Mouse (Mus musculus) sigmoid colon, adult 10 weeks (tissue): ENCODE results near the gene Gm49333. TPM values are rescaled to one million over a fixed set of nuclear protein-coding genes. Genes with fewer than 3 reads are reported as not detected.

Experiments used
- polyA plus RNA-seq: library from polyadenylated mRNA; stranded (reverse); fragments of 350-450 nt; fragmentation: Illumina TruSeq; extraction: RNeasy Lipid Tissue Mini Kit (QIAGEN cat#74804); gene quantifications from one replicate; pipeline ENCODE4 v1.2.3, GENCODE M21; 2014; ENCODE audit warnings: low read depth, low replicate concordance

Gm49333 gene
- not detected for polyA plus RNA-seq

DNA sequence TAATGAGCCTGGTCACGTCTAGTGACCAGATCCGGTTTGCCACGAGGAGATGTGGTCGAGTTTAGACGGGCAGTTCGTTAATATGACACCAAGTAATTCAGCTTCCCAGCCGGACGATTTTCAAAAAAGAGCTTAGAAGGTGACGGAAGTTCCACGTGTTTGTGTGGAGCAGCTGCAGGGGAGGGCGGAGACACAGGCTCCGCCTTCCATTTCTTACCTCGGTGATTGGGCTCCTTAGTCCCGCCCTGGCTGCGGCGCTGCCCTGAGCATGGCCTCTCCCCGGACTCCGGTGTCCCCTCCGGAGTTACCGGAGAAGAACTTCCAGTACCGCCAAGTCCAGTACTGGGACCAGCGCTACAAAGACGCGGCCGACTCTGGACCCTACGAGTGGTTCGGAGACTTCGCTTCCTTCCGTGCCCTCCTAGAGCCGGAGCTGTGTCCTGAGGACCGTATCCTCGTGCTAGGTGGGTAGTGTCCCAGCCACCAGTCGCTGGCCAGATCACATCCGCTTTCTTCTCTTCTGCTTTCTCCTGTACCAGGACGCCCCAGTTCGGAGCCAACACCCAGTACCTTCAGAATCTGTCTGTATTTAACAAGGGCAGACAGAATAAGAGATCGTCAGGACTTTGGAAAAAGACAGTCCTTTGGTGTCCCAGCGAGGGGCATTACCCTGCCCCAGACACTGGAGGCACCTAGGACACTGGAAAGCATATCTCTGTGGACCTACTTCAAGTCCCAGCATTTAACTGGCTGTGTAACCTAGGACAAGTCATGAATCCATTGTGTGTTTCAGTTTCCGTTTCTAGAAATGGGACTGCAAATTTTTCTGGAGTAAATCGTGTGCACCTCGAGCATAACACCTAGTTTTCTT, at the start of gene Gm49333, which contains the start of the genes Eef1akmt4 and Alg3:
Gm49333 (plus strand) TSS at position 254 of the 871 bp plus-strand sequence.
Eef1akmt4 (plus strand) TSS at position 237 of the 871 bp plus-strand sequence.
Alg3 (minus strand) TSS at position 379 of the 871 bp plus-strand sequence.

GRCm38 (mm10) chr16:20589366-20589938, 22.0 kb upstream of the Gm49333 start, which contains the start of gene Vwa5b2:
Gene Vwa5b2, plus strand, starts transcription at chr16:20589471.

DNA sequence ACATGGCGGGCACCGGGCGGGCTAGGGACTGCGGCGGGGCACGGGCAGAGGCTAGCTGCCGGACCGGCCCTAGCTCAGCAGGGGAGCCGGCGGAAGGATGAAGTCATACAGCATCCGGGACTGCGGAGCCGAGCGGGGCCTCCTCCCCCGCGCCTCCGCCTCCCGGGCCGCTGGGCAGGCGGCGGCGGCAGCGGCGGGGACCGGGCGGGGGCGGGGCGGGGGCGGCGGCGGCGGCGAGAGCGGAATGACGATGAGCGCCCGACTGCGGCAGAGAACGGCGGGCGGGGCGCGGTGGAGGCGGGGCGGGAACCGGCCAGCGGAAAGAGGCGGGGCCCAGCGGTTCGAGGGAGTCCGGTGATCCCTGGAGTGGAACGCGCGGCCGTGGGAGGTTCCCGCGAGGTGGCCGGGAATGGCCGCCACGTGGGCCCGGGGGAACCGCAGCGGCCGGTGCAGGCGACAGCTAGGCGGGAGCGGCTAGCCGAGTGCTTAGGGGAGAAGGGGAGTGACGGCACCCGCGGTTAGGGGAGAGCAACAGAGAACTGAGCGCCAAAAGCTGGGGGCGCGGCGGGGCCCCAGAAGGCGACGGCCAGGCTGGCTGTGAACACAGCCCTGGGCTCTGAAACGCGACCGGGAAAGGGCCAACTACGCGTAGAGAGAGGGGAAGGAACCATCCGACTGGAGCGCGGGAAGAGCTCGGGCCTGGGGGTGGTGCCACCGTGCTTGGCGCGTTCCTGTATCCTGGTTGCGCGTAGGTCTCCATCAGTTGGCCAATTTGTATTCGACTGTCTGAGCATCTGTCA, 10.0 kb downstream of the Gm49333 start, which contains the start of gene Camk2n2:
Camk2n2 (minus strand) TSS at position 97 of the 800 bp plus-strand sequence.

DNA sequence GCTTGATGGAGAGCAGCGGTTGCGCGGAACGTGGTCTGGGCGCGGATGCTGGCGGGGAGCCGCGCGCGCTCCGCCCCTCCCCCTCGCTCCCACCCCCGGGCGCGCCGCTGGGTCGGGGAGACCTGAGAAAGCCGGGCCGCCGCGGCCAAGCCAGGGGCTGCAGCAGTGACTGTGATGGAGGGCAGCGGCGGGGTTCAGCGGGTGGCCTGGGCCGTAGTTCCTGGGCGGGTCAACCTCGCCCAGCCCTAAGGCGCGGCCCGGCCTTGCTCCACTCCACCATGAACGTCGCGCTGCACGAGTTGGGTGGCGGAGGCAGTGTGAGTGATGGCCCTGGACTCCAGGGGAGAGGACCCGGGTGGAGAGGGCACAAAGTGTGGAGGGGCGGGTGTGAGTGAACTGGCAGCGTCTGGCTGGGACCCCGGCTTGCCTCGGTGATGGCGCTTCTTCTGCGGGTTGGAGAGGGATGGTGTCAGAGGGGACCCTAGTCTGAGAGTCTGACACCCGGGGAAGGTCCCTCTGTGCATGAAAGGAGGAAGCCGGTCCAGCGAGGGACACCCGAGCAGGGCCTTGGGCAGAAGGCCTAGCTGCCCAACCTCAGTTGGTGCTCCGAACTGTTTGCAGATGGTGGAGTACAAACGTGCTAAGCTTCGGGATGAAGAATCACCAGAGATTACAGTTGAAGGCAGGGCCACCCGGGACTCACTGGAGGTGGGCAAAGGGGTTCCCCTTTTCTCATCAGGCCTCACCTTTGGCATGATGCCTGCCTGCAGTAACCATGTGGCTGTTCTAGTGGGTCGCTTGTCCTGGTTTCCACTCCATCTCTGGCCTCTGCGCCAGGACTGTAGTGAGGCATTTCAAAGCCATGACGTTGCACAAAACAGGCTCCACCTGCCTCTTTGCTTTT, 18.6 kb downstream of the Gm49333 start, which contains the start of gene Ece2:
Ece2 (plus strand) TSS at position 98 of the 904 bp plus-strand sequence.

DNA sequence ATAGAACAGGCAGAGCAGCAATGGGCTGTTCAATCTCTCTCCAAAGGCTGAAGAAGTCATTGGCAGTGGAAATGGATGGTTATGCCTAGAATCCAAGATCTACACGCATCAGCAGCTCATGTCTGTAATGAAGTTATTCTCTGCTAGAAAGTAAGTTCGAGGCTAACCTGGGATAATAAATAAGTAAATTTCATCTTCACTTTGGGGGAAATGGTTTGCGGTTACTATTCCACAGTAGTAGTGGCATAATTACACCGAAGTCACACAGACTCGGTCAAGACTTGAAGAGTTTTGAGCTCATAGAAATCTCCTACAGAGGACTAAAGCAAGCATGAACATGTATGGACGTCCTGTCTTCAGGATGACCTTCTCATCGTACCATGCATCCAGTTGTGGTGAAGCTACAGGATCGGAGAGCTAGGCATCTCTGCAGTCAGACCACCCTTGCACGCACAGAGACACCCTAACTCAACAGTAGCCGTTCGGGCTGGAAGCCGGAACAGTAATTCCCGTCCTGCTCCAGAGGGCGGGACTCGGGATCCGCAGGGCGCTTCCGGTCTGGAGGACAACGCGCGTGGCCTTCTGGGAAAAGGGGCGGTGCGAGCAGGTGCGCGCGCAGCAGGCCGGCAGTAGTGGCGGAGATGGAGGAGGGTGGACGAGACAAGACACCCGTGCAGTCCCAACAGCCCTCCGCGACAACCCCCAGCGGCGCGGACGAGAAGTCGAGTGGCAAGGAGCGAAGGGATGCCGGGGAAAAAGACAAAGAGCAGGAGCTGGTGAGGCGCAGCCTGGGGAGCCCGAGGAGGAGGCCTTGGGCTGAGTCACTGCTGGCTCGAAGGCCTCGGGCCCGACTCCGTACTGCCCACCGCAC, 39.9 kb downstream of the Gm49333 start, which contains the start of gene Psmd2:
Psmd2 (plus strand) TSS at position 577 of the 871 bp plus-strand sequence.

GRCm38 (mm10) chr16:20668013-20668412, 56.6 kb downstream of the Gm49333 start, which contains the start of gene Eif4g1:
Gene Eif4g1, plus strand, starts transcription at chr16:20668313.

GRCm38 (mm10) chr16:20693111-20693701, 81.8 kb downstream of the Gm49333 start, which contains the start of gene Fam131a:
Gene Fam131a, plus strand, starts transcription at chr16:20693241.

Other genes starting within 250 kb of the Gm49333 start
- 21.1 TPM for gene Abcc5, start 185.2 kb upstream of the Gm49333 start, polyA plus RNA-seq
- gene Eif2b5, start 112.8 kb upstream of the Gm49333 start, polyA plus RNA-seq: 7.8 TPM
- gene Dvl3, start 94.6 kb upstream of the Gm49333 start, polyA plus RNA-seq: 23.3 TPM
- 87.0 TPM for gene Ap2m1, start 76.1 kb upstream of the Gm49333 start, polyA plus RNA-seq
- gene Abcf3, start 63.0 kb upstream of the Gm49333 start, polyA plus RNA-seq: 9.1 TPM
- gene Vwa5b2, start 22.1 kb upstream of the Gm49333 start, polyA plus RNA-seq: 0.76 TPM
- 1.9 TPM for gene Eef1akmt4, start within 50 bp of the Gm49333 start, polyA plus RNA-seq
- gene Alg3, start 125 bp downstream of the Gm49333 start, polyA plus RNA-seq: 3.7 TPM
- 0.47 TPM for gene Camk2n2, start 9.7 kb downstream of the Gm49333 start, polyA plus RNA-seq
- 0.47 TPM for gene Ece2, start 18.2 kb downstream of the Gm49333 start, polyA plus RNA-seq
- 56.0 TPM for gene Psmd2, start 40.0 kb downstream of the Gm49333 start, polyA plus RNA-seq
- 135 TPM for gene Eif4g1, start 56.7 kb downstream of the Gm49333 start, polyA plus RNA-seq
- gene Fam131a, start 81.6 kb downstream of the Gm49333 start, polyA plus RNA-seq: not detected
- 26.0 TPM for gene Polr2h, start 106.1 kb downstream of the Gm49333 start, polyA plus RNA-seq
- gene Clcn2, start 106.1 kb downstream of the Gm49333 start, polyA plus RNA-seq: 5.6 TPM
- 0.28 TPM for gene Chrd, start 121.5 kb downstream of the Gm49333 start, polyA plus RNA-seq
- 0.47 TPM for gene Thpo, start 122.9 kb downstream of the Gm49333 start, polyA plus RNA-seq